In genomic region chr4:155200861-155201390, GRCm38 (mm10) we compare ENCODE assay signal across 8 mouse cellular contexts. TPM values are rescaled to one million over a fixed set of nuclear protein-coding genes. Genes with fewer than 3 reads are reported as not detected.
A peak's percentile ranks its signal among the peaks of the same experiment; 100 is the strongest.
DNase-seq lines count a peak whose midpoint lies in the region; ATAC-seq and TF ChIP-seq lines count a peak whose summit lies in the region.

No protein-coding gene starts in this region.

- TF ChIP-seq CTCF in G1E (IDR thresholded peaks at IDR 0.05; ENCODE audit: low read depth, low read length), result no peak

- peaks cover 72% of the 10 kb centered on the region for H3K36me3 ChIP-seq in G1E (replicated peaks)
- H3K36me3 ChIP-seq in megakaryocyte, embryonic 14.5 days (replicated peaks; ENCODE audit: low read length), result peaks cover 72% of the 10 kb centered on the region
- H3K36me3 ChIP-seq in hindbrain, embryonic 12.5 days, result no peaks in the 10 kb centered on the region

- H3K4me1 ChIP-seq in G1E (ENCODE audit: insufficient read depth, low read depth, low read length), result peaks cover 38% of the 10 kb centered on the region
- H3K4me1 ChIP-seq in megakaryocyte, embryonic 14.5 days, result peaks cover 98% of the 10 kb centered on the region
- H3K4me1 ChIP-seq in hindbrain, embryonic 12.5 days, result peaks cover 60% of the 10 kb centered on the region

- H3K9me3 ChIP-seq in G1E (replicated peaks), result no peaks in the 10 kb centered on the region
- H3K9me3 ChIP-seq in megakaryocyte, embryonic 14.5 days, result no peaks in the 10 kb centered on the region
- no peaks in the 10 kb centered on the region for H3K9me3 ChIP-seq in hindbrain, embryonic 12.5 days (replicated peaks)

- peak; percentile 50 for DNase-seq in kidney, adult 9 months
- DNase-seq in kidney, postnatal 10 days, result no peak
- DNase-seq in G1E (ENCODE audit: low spot score), result peak; percentile 57
- no peak for DNase-seq in right cerebral cortex, postnatal 36 days (ENCODE audit: low spot score in 2 of 2)
- DNase-seq in testis, postnatal 14 days (ENCODE audit: low spot score), result no peak

- no peaks in the 10 kb centered on the region for H3K27me3 ChIP-seq in G1E (ENCODE audit: insufficient read depth, low read length)
- H3K27me3 ChIP-seq in megakaryocyte, embryonic 14.5 days (replicated peaks), result no peaks in the 10 kb centered on the region
- no peaks in the 10 kb centered on the region for H3K27me3 ChIP-seq in hindbrain, embryonic 12.5 days

- H3K9ac ChIP-seq in hindbrain, embryonic 12.5 days, result no peak overlapping the region

- H3K4me3 ChIP-seq in G1E (ENCODE audit: low read depth, low read length), result no peak overlapping the region
- H3K4me3 ChIP-seq in megakaryocyte, embryonic 14.5 days (replicated peaks), result peak overlapping the region; percentile 71
- H3K4me3 ChIP-seq in hindbrain, embryonic 12.5 days, result no peak overlapping the region

- no peak overlapping the region for H3K27ac ChIP-seq in hindbrain, embryonic 12.5 days

- WGBS in hindbrain, embryonic 12.5 days, result 86% methylated on average over 3 of the region's 3 CpGs

- no peak overlapping the region for H3K4me2 ChIP-seq in hindbrain, embryonic 12.5 days (replicated peaks)

- peak; percentile 76 for ATAC-seq in G1E (ENCODE audit: extremely low read depth, insufficient number of reproducible peaks, low FRiP score, poor library complexity, severe bottlenecking)
- peak; percentile 87 to 88 for ATAC-seq in hematopoietic stem cell, adult 5-6 weeks (replicated peaks in 1 of 2; ENCODE audit: insufficient read depth in 1 of 2, low FRiP score in 2 of 2, low TSS enrichment in 1 of 2, low read depth in 1 of 2, poor library complexity in 2 of 2, severe bottlenecking in 2 of 2)
- no peak for ATAC-seq in hindbrain, embryonic 12.5 days (ENCODE audit: low FRiP score)

RNA-seq across cellular contexts. Expression of gene Ski, which starts 21.5 kb away (rescaled TPM):
- total RNA-seq in G1E (2014; fragmentation: Nextera tagmentation) (58.4 and 67.3 TPM in 2 replicates), G1E (2017) (15.3 and 16.9 TPM in 2 replicates)
- polyA plus RNA-seq in G1E (2012), result 40.7 and 42.4 TPM in 2 replicates
- total RNA-seq in hematopoietic stem cell, adult 5-6 weeks (2017), result 10.5 and 12.5 TPM in 2 replicates
- 31.5 and 38.7 TPM in 2 replicates for polyA plus RNA-seq in megakaryocyte, embryonic 14.5 days (2012; ENCODE audit: insufficient read depth, low replicate concordance)
- 12.6 and 13.5 TPM in 2 replicates for polyA plus RNA-seq in hindbrain, embryonic 12.5 days (2016; fragmentation: Nextera tagmentation; extraction: Ambion mirVana)

RNA-seq across cellular contexts. Expression of gene Faap20, which starts 48.7 kb away (rescaled TPM):
- total RNA-seq in G1E (2014; fragmentation: Nextera tagmentation), result 24.4 and 24.9 TPM in 2 replicates
- 23.5 and 29.3 TPM in 2 replicates for total RNA-seq in G1E (2017)
- 43.5 and 45.5 TPM in 2 replicates for polyA plus RNA-seq in G1E (2012)
- total RNA-seq in hematopoietic stem cell, adult 5-6 weeks (2017), result 16.9 and 27.5 TPM in 2 replicates
- 51.4 and 87.5 TPM in 2 replicates for polyA plus RNA-seq in megakaryocyte, embryonic 14.5 days (2012; ENCODE audit: insufficient read depth, low replicate concordance)
- 90.8 and 98.6 TPM in 2 replicates for polyA plus RNA-seq in hindbrain, embryonic 12.5 days (2016; fragmentation: Nextera tagmentation; extraction: Ambion mirVana)

Comparison
In these comparisons a context has a peak if more than half of its experiments do, and no peak if none do; other contexts are left out.
1. DNase-seq: peak in kidney, adult 9 months (single experiment) and G1E (single experiment); none in kidney, postnatal 10 days (single experiment), right cerebral cortex, postnatal 36 days (0 of 2) and testis, postnatal 14 days (single experiment).